Mouse (Mus musculus) C2C12 (cell line): ENCODE data around the gene Smarca4.

Experiments
- CEBPB ChIP-seq: IDR thresholded peaks from one replicate; pipeline ENCODE4 v1.6.1; 2011; ENCODE audit warnings: low read depth, mild to moderate bottlenecking, control low read depth, moderate library complexity
- CTCF ChIP-seq: IDR thresholded peaks from one replicate; pipeline ENCODE4 v1.5.1; 2011; ENCODE audit not compliant: control insufficient read depth, insufficient read depth, insufficient read length
- FOSL1 ChIP-seq: IDR thresholded peaks from one replicate; pipeline ENCODE4 v1.8.0; 2011; ENCODE audit warnings: mild to moderate bottlenecking, low read length; ENCODE audit not compliant: poor library complexity, insufficient read depth, severe bottlenecking
- MAX ChIP-seq: IDR thresholded peaks from one replicate; pipeline ENCODE4 v1.6.1; 2011; ENCODE audit warnings: mild to moderate bottlenecking, control low read depth
- MYOG ChIP-seq: IDR thresholded peaks from one replicate; pipeline ENCODE4 v1.6.1; 2011; ENCODE audit not compliant: control insufficient read depth, insufficient read length; ENCODE audit errors: extremely low read depth
- USF1 ChIP-seq: IDR thresholded peaks from one replicate; pipeline ENCODE4 v1.6.1; 2011; ENCODE audit warnings: low read depth, mild to moderate bottlenecking, control low read depth, moderate library complexity

GRCm38 (mm10) chr9:21750370-21750769 lies 134.4 kb downstream of the Smarca4 start:
- TF ChIP-seq CTCF (no peak), MYOG (no peak), MAX (no peak), USF1 (no peak), CEBPB (no peak), FOSL1 (no peak)
